Mouse (Mus musculus): Measurements from ENCODE around the gene Cd83. TPM values are rescaled to one million over a fixed set of nuclear protein-coding genes. Genes with fewer than 3 reads are reported as not detected.

Gene Cd83
- polyA plus RNA-seq, 1 experiment from 2014 or later = 7.8 TPM

- no peak for ATAC-seq
- H3K27me3 ChIP-seq (replicated peaks; ENCODE audit: control insufficient read depth, insufficient read depth, low read length) = peaks cover 17% of the 10 kb centered on the region; the same call in 1 of the 2 replicates
- no peaks in the 10 kb centered on the region for H3K36me3 ChIP-seq (ENCODE audit: control insufficient read depth, insufficient read depth)
- H3K9ac ChIP-seq (replicated peaks; ENCODE audit: low read depth, low read length) = no peak overlapping the region
- H3K9me3 ChIP-seq (ENCODE audit: control insufficient read depth, low read length) = no peaks in the 10 kb centered on the region
- H3K4me3 ChIP-seq (replicated peaks; ENCODE audit: low read length) = no peak overlapping the region
- H3K4me2 ChIP-seq (ENCODE audit: low read length) = no peak overlapping the region
- 12% methylated on average over 12 of the region's 12 CpGs for WGBS
- H3K27ac ChIP-seq (ENCODE audit: low read length) = no peak overlapping the region
- H3K4me1 ChIP-seq (replicated peaks; ENCODE audit: control insufficient read depth, insufficient read depth, low read length) = peaks cover 22% of the 10 kb centered on the region
Observed at GRCm38 (mm10) chr13:43786171-43786795, 1.7 kb downstream of the Cd83 start.

- peaks cover 22% of the 10 kb centered on the region for H3K4me1 ChIP-seq (replicated peaks; ENCODE audit: control insufficient read depth, insufficient read depth, low read length)
- H3K9ac ChIP-seq (replicated peaks; ENCODE audit: low read depth, low read length) = no peak overlapping the region
- no peak overlapping the region for H3K4me2 ChIP-seq (ENCODE audit: low read length)
- no peak overlapping the region for H3K27ac ChIP-seq (ENCODE audit: low read length)
- H3K27me3 ChIP-seq (replicated peaks; ENCODE audit: control insufficient read depth, insufficient read depth, low read length) = peaks cover 17% of the 10 kb centered on the region; the same call in 1 of the 2 replicates
- no peaks in the 10 kb centered on the region for H3K9me3 ChIP-seq (ENCODE audit: control insufficient read depth, low read length)
- 18% methylated on average over 2 of the region's 2 CpGs for WGBS
- no peaks in the 10 kb centered on the region for H3K36me3 ChIP-seq (ENCODE audit: control insufficient read depth, insufficient read depth)
- H3K4me3 ChIP-seq (replicated peaks; ENCODE audit: low read length) = no peak overlapping the region
- ATAC-seq = no peak
Observed at GRCm38 (mm10) chr13:43787262-43787661, 2.7 kb downstream of the Cd83 start.

GRCm38 (mm10) chr13:43788071-43788470 lies 3.5 kb downstream of the Cd83 start:
- WGBS = 86% methylated on average over 8 of the region's 8 CpGs
- H3K36me3 ChIP-seq (ENCODE audit: control insufficient read depth, insufficient read depth) = no peaks in the 10 kb centered on the region
- no peak overlapping the region for H3K4me3 ChIP-seq (replicated peaks; ENCODE audit: low read length)
- no peak overlapping the region for H3K9ac ChIP-seq (replicated peaks; ENCODE audit: low read depth, low read length)
- no peaks in the 10 kb centered on the region for H3K9me3 ChIP-seq (ENCODE audit: control insufficient read depth, low read length)
- no peak overlapping the region for H3K4me2 ChIP-seq (ENCODE audit: low read length)
- ATAC-seq = no peak
- H3K27ac ChIP-seq (ENCODE audit: low read length) = no peak overlapping the region
- peaks cover 17% of the 10 kb centered on the region; the same call in 1 of the 2 replicates for H3K27me3 ChIP-seq (replicated peaks; ENCODE audit: control insufficient read depth, insufficient read depth, low read length)
- peaks cover 22% of the 10 kb centered on the region for H3K4me1 ChIP-seq (replicated peaks; ENCODE audit: control insufficient read depth, insufficient read depth, low read length)

GRCm38 (mm10) chr13:43788983-43789645 lies 4.5 kb downstream of the Cd83 start:
- no peak for ATAC-seq
- no peak overlapping the region for H3K4me2 ChIP-seq (ENCODE audit: low read length)
- H3K4me1 ChIP-seq (replicated peaks; ENCODE audit: control insufficient read depth, insufficient read depth, low read length) = peaks cover 26% of the 10 kb centered on the region
- no peak overlapping the region for H3K27ac ChIP-seq (ENCODE audit: low read length)
- H3K9me3 ChIP-seq (ENCODE audit: control insufficient read depth, low read length) = no peaks in the 10 kb centered on the region
- WGBS = 81% methylated on average over 10 of the region's 10 CpGs
- H3K9ac ChIP-seq (replicated peaks; ENCODE audit: low read depth, low read length) = no peak overlapping the region
- no peaks in the 10 kb centered on the region for H3K36me3 ChIP-seq (ENCODE audit: control insufficient read depth, insufficient read depth)
- no peak overlapping the region for H3K4me3 ChIP-seq (replicated peaks; ENCODE audit: low read length)
- peaks cover 15% of the 10 kb centered on the region for H3K27me3 ChIP-seq (replicated peaks; ENCODE audit: control insufficient read depth, insufficient read depth, low read length)

- no peaks in the 10 kb centered on the region for H3K36me3 ChIP-seq (ENCODE audit: control insufficient read depth, insufficient read depth)
- H3K4me3 ChIP-seq (replicated peaks; ENCODE audit: low read length) = no peak overlapping the region
- WGBS = 94% methylated on average over 11 of the region's 11 CpGs
- peaks cover 16% of the 10 kb centered on the region for H3K4me1 ChIP-seq (replicated peaks; ENCODE audit: control insufficient read depth, insufficient read depth, low read length)
- no peak for ATAC-seq
- H3K9me3 ChIP-seq (ENCODE audit: control insufficient read depth, low read length) = no peaks in the 10 kb centered on the region
- no peak overlapping the region for H3K4me2 ChIP-seq (ENCODE audit: low read length)
- no peak overlapping the region for H3K9ac ChIP-seq (replicated peaks; ENCODE audit: low read depth, low read length)
- H3K27me3 ChIP-seq (replicated peaks; ENCODE audit: control insufficient read depth, insufficient read depth, low read length) = peaks cover 13% of the 10 kb centered on the region
- H3K27ac ChIP-seq (ENCODE audit: low read length) = no peak overlapping the region
Observed at GRCm38 (mm10) chr13:43790229-43791001, 5.8 kb downstream of the Cd83 start.

- no peak for ATAC-seq
- 47% methylated on average over 8 of the region's 8 CpGs for WGBS
Observed at GRCm38 (mm10) chr13:43795334-43795733, 10.8 kb downstream of the Cd83 start.

GRCm38 (mm10) chr13:43798655-43799054 lies 14.1 kb downstream of the Cd83 start:
- Histone ChIP-seq H3K4me1 (replicated peaks; ENCODE audit: control insufficient read depth, insufficient read depth, low read length) (no peaks in the 10 kb centered on the region; the same call in 1 of the 2 replicates), H3K9ac (replicated peaks; ENCODE audit: low read depth, low read length) (no peak overlapping the region), H3K4me3 (replicated peaks; ENCODE audit: low read length) (no peak overlapping the region), H3K27ac (ENCODE audit: low read length) (no peak overlapping the region), H3K9me3 (ENCODE audit: control insufficient read depth, low read length) (no peaks in the 10 kb centered on the region), H3K36me3 (ENCODE audit: control insufficient read depth, insufficient read depth) (no peaks in the 10 kb centered on the region), H3K27me3 (replicated peaks; ENCODE audit: control insufficient read depth, insufficient read depth, low read length) (no peaks in the 10 kb centered on the region; the same call in 1 of the 2 replicates), H3K4me2 (ENCODE audit: low read length) (no peak overlapping the region)
- 74% methylated on average over 4 of the region's 4 CpGs for WGBS
- no peak for ATAC-seq

More at GRCm38 (mm10) chr13:43795334-43795733, 10.8 kb downstream of the Cd83 start:
- no peak overlapping the region for H3K4me2 ChIP-seq (ENCODE audit: low read length)
- no peak overlapping the region for H3K27ac ChIP-seq (ENCODE audit: low read length)
- peaks cover 4% of the 10 kb centered on the region; the same call in 1 of the 2 replicates for H3K4me1 ChIP-seq (replicated peaks; ENCODE audit: control insufficient read depth, insufficient read depth, low read length)
- no peak overlapping the region for H3K4me3 ChIP-seq (replicated peaks; ENCODE audit: low read length)
- no peaks in the 10 kb centered on the region for H3K9me3 ChIP-seq (ENCODE audit: control insufficient read depth, low read length)
- H3K36me3 ChIP-seq (ENCODE audit: control insufficient read depth, insufficient read depth) = no peaks in the 10 kb centered on the region
- no peaks in the 10 kb centered on the region; the same call in 1 of the 2 replicates for H3K27me3 ChIP-seq (replicated peaks; ENCODE audit: control insufficient read depth, insufficient read depth, low read length)
- no peak overlapping the region for H3K9ac ChIP-seq (replicated peaks; ENCODE audit: low read depth, low read length)

- Histone ChIP-seq H3K27me3 (replicated peaks; ENCODE audit: control insufficient read depth, insufficient read depth, low read length) (no peaks in the 10 kb centered on the region), H3K4me1 (replicated peaks; ENCODE audit: control insufficient read depth, insufficient read depth, low read length) (no peaks in the 10 kb centered on the region), H3K4me3 (replicated peaks; ENCODE audit: low read length) (no peak overlapping the region), H3K9ac (replicated peaks; ENCODE audit: low read depth, low read length) (no peak overlapping the region), H3K36me3 (ENCODE audit: control insufficient read depth, insufficient read depth) (no peaks in the 10 kb centered on the region), H3K4me2 (ENCODE audit: low read length) (no peak overlapping the region), H3K9me3 (ENCODE audit: control insufficient read depth, low read length) (no peaks in the 10 kb centered on the region), H3K27ac (ENCODE audit: low read length) (no peak overlapping the region)
- ATAC-seq = no peak
Observed at GRCm38 (mm10) chr13:43800136-43800535, 15.6 kb downstream of the Cd83 start.

GRCm38 (mm10) chr13:43801961-43802360 lies 17.4 kb downstream of the Cd83 start:
- no peaks in the 10 kb centered on the region for H3K27me3 ChIP-seq (replicated peaks; ENCODE audit: control insufficient read depth, insufficient read depth, low read length)
- H3K27ac ChIP-seq (ENCODE audit: low read length) = no peak overlapping the region
- H3K4me2 ChIP-seq (ENCODE audit: low read length) = no peak overlapping the region
- 84% methylated on average over 3 of the region's 3 CpGs for WGBS
- no peaks in the 10 kb centered on the region for H3K36me3 ChIP-seq (ENCODE audit: control insufficient read depth, insufficient read depth)
- peaks cover 9% of the 10 kb centered on the region for H3K4me1 ChIP-seq (replicated peaks; ENCODE audit: control insufficient read depth, insufficient read depth, low read length)
- H3K9ac ChIP-seq (replicated peaks; ENCODE audit: low read depth, low read length) = no peak overlapping the region
- no peak for ATAC-seq
- H3K9me3 ChIP-seq (ENCODE audit: control insufficient read depth, low read length) = no peaks in the 10 kb centered on the region
- H3K4me3 ChIP-seq (replicated peaks; ENCODE audit: low read length) = no peak overlapping the region
